Mouse (Mus musculus) thymus, adult 2 months (tissue): Measurements from ENCODE around the gene D630039A03Rik. TPM values are rescaled to one million over a fixed set of nuclear protein-coding genes. Genes with fewer than 3 reads are reported as not detected.

Source experiments
- DNase-seq: peaks from one replicate; pipeline ENCODE4 v3.0.0; 2021
- H3K27ac ChIP-seq: fragments of 200-500 bp; 2 replicates; pipeline ENCODE4 v1.5.1; 2012; ENCODE audit warnings: low read length, control low read depth; ENCODE audit not compliant: control insufficient read depth, insufficient read depth
- H3K27me3 ChIP-seq: fragments of 200-500 bp; 2 replicates; pipeline ENCODE4 v1.6.1; 2012; ENCODE audit warnings: mild to moderate bottlenecking, low read length, moderate library complexity, mixed read lengths; ENCODE audit not compliant: control insufficient read depth, insufficient read depth
- H3K36me3 ChIP-seq: fragments of 200-500 bp; 2 replicates; pipeline ENCODE4 v1.6.1; 2012; ENCODE audit warnings: mild to moderate bottlenecking, low read length, moderate library complexity; ENCODE audit not compliant: control insufficient read depth, insufficient read depth
- H3K4me1 ChIP-seq: fragments of 200-500 bp; replicated peaks from 2 replicates; pipeline ENCODE4 v1.6.1; 2012; ENCODE audit warnings: low read length; ENCODE audit not compliant: control insufficient read depth, insufficient read depth
- H3K4me3 ChIP-seq: fragments of 200-500 bp; 2 replicates; pipeline ENCODE4 v1.5.1; 2012; ENCODE audit warnings: mild to moderate bottlenecking, low read length, control low read depth, moderate library complexity; ENCODE audit not compliant: control insufficient read depth, insufficient read depth
- CTCF ChIP-seq: fragments of 200-500 bp; IDR thresholded peaks from 2 replicates; pipeline ENCODE4 v1.5.1; 2012; ENCODE audit warnings: mild to moderate bottlenecking, control low read depth, low read length, moderate library complexity, borderline replicate concordance; ENCODE audit not compliant: control insufficient read depth, poor library complexity, insufficient read depth; ENCODE audit errors: extremely low read depth
- POLR2A ChIP-seq: fragments of 200-500 bp; IDR thresholded peaks from 2 replicates; pipeline ENCODE4 v1.6.1; 2012; ENCODE audit warnings: mild to moderate bottlenecking, low read length, control low read depth, moderate library complexity; ENCODE audit not compliant: control insufficient read depth, poor library complexity, insufficient read depth; ENCODE audit errors: extremely low read depth
- WGBS: fragments of 180-500 bp; shearing (Covaris S2); methylation state at CpG from one replicate; pipeline ENCODE4 v1.1.7; 2018; 5-methylcytosine and 5-hydroxymethylcytosine counted together
- polyA plus RNA-seq: library from polyadenylated mRNA; depleted of rRNA; stranded (reverse); fragments of >200 nt; gene quantifications from 2 replicates; pipeline ENCODE4 v1.2.3, GENCODE M21; 2012

Gene D630039A03Rik
- polyA plus RNA-seq, 1 experiment: 0.26 TPM

DNA sequence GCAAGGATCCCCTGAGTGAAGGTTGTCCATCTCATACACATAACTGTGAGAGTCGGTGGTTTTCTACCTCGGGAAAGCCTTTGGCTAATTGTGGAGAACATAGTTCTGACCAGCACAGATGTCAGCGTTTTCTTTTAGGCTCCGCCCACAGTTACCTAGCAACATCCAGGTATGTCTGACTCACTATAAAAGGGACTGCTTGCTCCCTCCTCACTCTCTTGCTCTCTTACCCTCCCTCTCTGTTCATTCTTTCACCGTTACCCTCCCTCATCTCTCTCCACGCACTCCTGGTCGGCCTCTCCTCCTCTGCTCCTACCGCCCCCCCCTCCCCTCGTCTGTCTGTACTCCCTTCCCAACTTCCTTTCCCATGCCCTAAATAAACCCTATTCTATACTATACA, 11.5 kb downstream of the D630039A03Rik start:
- Histone ChIP-seq H3K27ac (no peak overlapping the region), H3K4me3 (no peak overlapping the region)
- 37% methylated on average over 9 of the region's 9 CpGs for WGBS

DNA sequence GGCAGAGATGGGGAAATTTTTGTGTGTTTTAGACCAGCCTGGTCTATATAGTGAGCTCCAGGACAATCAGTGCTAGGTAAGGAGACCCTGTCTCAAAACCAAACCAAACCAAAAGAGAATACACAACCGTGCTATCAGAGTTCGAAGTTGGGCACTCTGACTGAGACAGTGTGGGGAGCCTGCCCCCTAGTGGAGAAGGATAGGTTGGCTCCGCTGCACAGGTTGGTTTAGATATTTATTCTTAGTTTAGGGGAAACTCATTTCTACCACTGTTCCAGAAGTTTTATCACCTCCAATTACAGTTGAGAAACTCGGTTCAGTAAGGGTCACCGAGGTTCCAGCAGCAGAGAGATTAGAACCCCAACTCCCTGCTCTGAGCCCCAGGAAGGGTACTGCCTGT, 11.9 kb downstream of the D630039A03Rik start:
- Histone ChIP-seq H3K36me3 (no peaks in the 10 kb centered on the region), H3K4me3 (no peak overlapping the region), H3K27ac (no peak overlapping the region), H3K27me3 (no peaks in the 10 kb centered on the region), H3K4me1 (peaks cover 8% of the 10 kb centered on the region)
- TF ChIP-seq POLR2A (no peak), CTCF (peak; percentile 19; the same call in 1 of the 2 replicates)
- peak; percentile 79 for DNase-seq
- WGBS: 6% methylated on average over 5 of the region's 5 CpGs

More for the DNA sequence above, 11.5 kb downstream of the D630039A03Rik start:
- DNase-seq: no peak
- Histone ChIP-seq H3K4me1 (peaks cover 8% of the 10 kb centered on the region), H3K27me3 (no peaks in the 10 kb centered on the region), H3K36me3 (no peaks in the 10 kb centered on the region)
- TF ChIP-seq CTCF: no peak
- no peak for TF ChIP-seq POLR2A

DNA sequence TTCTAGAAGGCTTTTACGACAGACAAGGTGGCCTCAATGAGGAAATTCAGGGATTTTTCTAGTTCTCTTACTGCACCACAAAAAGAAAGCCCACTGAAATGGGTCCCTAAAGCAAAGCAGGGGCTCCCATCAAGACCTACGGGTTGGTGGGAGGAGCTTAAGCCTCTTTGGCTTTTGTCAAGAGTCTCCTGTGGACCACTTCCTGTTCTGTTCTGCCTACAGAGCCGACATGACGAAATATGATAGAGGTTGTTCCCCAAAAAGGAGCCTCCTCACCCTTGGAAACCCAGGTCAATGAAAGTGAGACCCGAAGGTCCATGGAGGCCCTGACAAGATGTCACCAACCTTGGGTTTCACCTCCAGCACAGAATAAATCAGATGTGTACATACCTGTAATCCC, 13.5 kb downstream of the D630039A03Rik start:
- no peak for DNase-seq
- H3K4me1 ChIP-seq: peaks cover 8% of the 10 kb centered on the region
- WGBS: 32% methylated on average over 5 of the region's 5 CpGs
- H3K4me3 ChIP-seq: no peak overlapping the region
- no peaks in the 10 kb centered on the region for H3K27me3 ChIP-seq
- H3K27ac ChIP-seq: no peak overlapping the region
- no peaks in the 10 kb centered on the region for H3K36me3 ChIP-seq
- TF ChIP-seq CTCF: no peak
- TF ChIP-seq POLR2A: no peak

DNA sequence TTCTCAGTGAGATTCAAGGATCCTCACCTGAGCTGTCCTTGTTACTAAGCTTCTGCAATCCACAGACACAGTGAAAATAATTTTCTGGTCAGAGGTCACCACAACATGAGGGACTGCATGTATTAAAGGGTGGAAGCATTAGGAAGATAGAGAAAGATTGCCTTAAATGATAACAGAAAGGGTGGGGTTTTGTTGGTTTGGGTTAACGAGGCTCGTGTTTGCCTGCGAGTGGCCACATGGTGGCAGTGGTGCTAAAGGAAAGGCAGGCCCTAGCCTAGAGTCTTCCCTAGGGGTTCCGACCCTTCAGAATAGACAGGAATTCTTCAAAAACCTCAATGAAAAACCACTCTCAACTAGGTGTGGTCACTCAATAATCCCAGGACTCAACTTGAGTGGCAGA, 14.9 kb downstream of the D630039A03Rik start:
- no peaks in the 10 kb centered on the region for H3K27me3 ChIP-seq
- peaks cover 15% of the 10 kb centered on the region for H3K4me1 ChIP-seq
- 2% methylated on average over 4 of the region's 4 CpGs for WGBS
- no peak overlapping the region for H3K4me3 ChIP-seq
- DNase-seq: peak; percentile 63
- TF ChIP-seq POLR2A (no peak), CTCF (peak; percentile 51; the same call in 1 of the 2 replicates)
- no peak overlapping the region for H3K27ac ChIP-seq
- no peaks in the 10 kb centered on the region for H3K36me3 ChIP-seq

DNA sequence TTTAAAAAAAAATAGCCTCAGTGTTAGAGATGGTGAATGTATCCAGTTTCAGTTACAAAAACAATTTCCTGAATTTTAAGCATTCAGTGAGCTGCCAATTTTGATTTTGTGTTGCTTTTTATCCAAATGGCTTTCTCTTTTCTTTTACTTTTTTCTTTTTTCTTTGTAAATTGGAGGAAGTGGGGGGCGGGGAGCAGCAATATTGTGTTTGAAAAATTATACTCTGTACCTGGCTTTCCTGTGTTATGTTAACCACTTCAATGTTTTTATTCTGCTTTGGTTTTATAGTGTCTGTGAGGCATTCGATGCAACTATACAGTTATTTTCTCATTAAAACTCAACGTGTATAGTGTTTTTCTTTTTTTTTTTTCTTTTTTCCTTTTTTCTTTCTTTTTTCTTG, 19.5 kb downstream of the D630039A03Rik start:
- DNase-seq: peak; percentile 39
- no peak for TF ChIP-seq CTCF
- H3K4me1 ChIP-seq: peaks cover 10% of the 10 kb centered on the region
- peaks cover 5% of the 10 kb centered on the region; the same call in 1 of the 2 replicates for H3K36me3 ChIP-seq
- no peak overlapping the region for H3K4me3 ChIP-seq
- 5% methylated on average over 3 of the region's 3 CpGs for WGBS
- H3K27ac ChIP-seq: no peak overlapping the region
- no peaks in the 10 kb centered on the region for H3K27me3 ChIP-seq

DNA sequence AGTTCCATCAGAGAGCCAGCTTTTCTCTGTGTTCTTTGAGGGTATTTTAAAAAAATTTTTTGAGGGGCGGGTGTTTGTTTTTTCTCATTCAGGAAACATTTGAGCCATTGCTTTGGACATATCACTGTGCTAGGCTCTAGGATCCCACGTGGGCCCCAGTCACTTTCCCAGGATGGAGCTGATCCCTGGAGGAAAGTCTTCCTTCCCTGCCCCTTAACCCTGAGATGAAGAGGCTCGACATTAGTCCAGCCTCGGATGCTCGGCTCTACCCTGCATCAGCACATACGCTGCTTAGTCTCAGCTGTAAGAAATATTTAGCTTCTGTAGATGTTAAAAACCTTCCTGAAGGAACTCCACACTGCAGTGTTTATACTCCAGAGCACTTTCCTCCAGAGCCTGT, 20.2 kb downstream of the D630039A03Rik start:
- TF ChIP-seq CTCF (no peak), POLR2A (no peak)
- WGBS: 88% methylated on average over 6 of the region's 6 CpGs
- H3K27ac ChIP-seq: no peak overlapping the region
- peaks cover 5% of the 10 kb centered on the region; the same call in 1 of the 2 replicates for H3K36me3 ChIP-seq
- H3K4me3 ChIP-seq: no peak overlapping the region
- peaks cover 10% of the 10 kb centered on the region for H3K4me1 ChIP-seq
- no peak for DNase-seq
- H3K27me3 ChIP-seq: no peaks in the 10 kb centered on the region

DNA sequence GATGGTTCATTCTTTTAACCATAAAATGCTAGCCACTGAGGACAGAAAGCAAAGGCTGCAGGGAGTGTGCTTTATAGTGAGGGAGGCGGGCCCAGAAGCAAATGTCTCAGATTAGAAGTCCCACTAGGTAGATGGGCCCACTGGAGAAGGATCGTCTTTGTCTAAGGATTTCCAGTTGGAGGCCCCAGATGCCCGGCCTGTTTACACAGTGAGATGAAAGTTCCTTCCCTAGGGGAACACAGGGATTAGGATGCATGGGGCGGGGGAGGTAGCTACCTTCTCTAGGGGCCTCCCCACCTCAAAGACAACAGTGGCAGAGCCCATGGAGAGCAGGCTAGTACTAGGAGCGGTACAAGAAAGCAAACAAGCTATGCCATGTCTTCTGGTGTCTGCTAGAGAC, 21.0 kb downstream of the D630039A03Rik start:
- 94% methylated on average over 5 of the region's 5 CpGs for WGBS
- Histone ChIP-seq H3K36me3 (peaks cover 5% of the 10 kb centered on the region; the same call in 1 of the 2 replicates), H3K27me3 (no peaks in the 10 kb centered on the region), H3K4me3 (no peak overlapping the region), H3K4me1 (peaks cover 10% of the 10 kb centered on the region), H3K27ac (no peak overlapping the region)
- TF ChIP-seq CTCF: no peak
- TF ChIP-seq POLR2A: no peak
- no peak for DNase-seq
